Mouse (Mus musculus): Measurements from ENCODE around the gene Pdcd10. TPM values are rescaled to one million over a fixed set of nuclear protein-coding genes. Genes with fewer than 3 reads are reported as not detected.

The Pdcd10 gene
- polyA plus RNA-seq, 1 experiment from 2014 or later: 94.0 TPM

GRCm38 (mm10) chr3:75498961-75499960 is 57.4 kb downstream of the Pdcd10 start:
- DNase-seq (ENCODE audit: low spot score) (no peak), ATAC-seq (ENCODE audit: insufficient number of reproducible peaks, low FRiP score, low TSS enrichment, low read depth) (no peak)
- no peaks in the 10 kb centered on the region for H3K27me3 ChIP-seq (ENCODE audit: control insufficient read depth, insufficient read depth, low read length)
- 86% methylated on average over 7 of the region's 7 CpGs for WGBS
- no peaks in the 10 kb centered on the region for H3K36me3 ChIP-seq (ENCODE audit: control insufficient read depth, insufficient read depth, low read length)
- no peaks in the 10 kb centered on the region for H3K4me1 ChIP-seq (ENCODE audit: control insufficient read depth, insufficient read depth, low read length)
- no peak overlapping the region for H3K4me3 ChIP-seq (ENCODE audit: low read depth, low read length)
- no peak overlapping the region for H3K4me2 ChIP-seq (ENCODE audit: low read depth, severe bottlenecking)
- H3K9me3 ChIP-seq (ENCODE audit: control insufficient read depth, low read length): no peaks in the 10 kb centered on the region
- no peak overlapping the region for H3K9ac ChIP-seq (ENCODE audit: low read length)
- H3K27ac ChIP-seq (replicated peaks; ENCODE audit: low read depth, low read length): no peak overlapping the region

GRCm38 (mm10) chr3:75492913-75493312 is 63.7 kb downstream of the Pdcd10 start:
- WGBS: 39% methylated on average over 3 of the region's 3 CpGs
- no peak overlapping the region for H3K4me3 ChIP-seq (ENCODE audit: low read depth, low read length)
- H3K27me3 ChIP-seq (ENCODE audit: control insufficient read depth, insufficient read depth, low read length): no peaks in the 10 kb centered on the region
- no peaks in the 10 kb centered on the region for H3K4me1 ChIP-seq (ENCODE audit: control insufficient read depth, insufficient read depth, low read length)
- no peaks in the 10 kb centered on the region for H3K36me3 ChIP-seq (ENCODE audit: control insufficient read depth, insufficient read depth, low read length)
- no peak overlapping the region for H3K4me2 ChIP-seq (ENCODE audit: low read depth, severe bottlenecking)
- H3K9me3 ChIP-seq (ENCODE audit: control insufficient read depth, low read length): no peaks in the 10 kb centered on the region
- ATAC-seq (ENCODE audit: insufficient number of reproducible peaks, low FRiP score, low TSS enrichment, low read depth) (peak; percentile 31; the same call in 1 of the 2 replicates), DNase-seq (ENCODE audit: low spot score) (no peak)
- H3K27ac ChIP-seq (replicated peaks; ENCODE audit: low read depth, low read length): no peak overlapping the region
- H3K9ac ChIP-seq (ENCODE audit: low read length): no peak overlapping the region

GRCm38 (mm10) chr3:75482056-75482455 is 74.6 kb downstream of the Pdcd10 start, which contains the start of gene Wdr49:
Gene Wdr49, minus strand, starts transcription at chr3:75482156.
- no peak within 1 kb of the TSS for H3K27ac ChIP-seq (replicated peaks; ENCODE audit: low read depth, low read length)
- no peak within 1 kb of the TSS for H3K4me3 ChIP-seq (ENCODE audit: low read depth, low read length)
- 81% methylated on average over 2 of the region's 2 CpGs for WGBS
- no peaks in the 10 kb centered on the region for H3K9me3 ChIP-seq (ENCODE audit: control insufficient read depth, low read length)
- H3K27me3 ChIP-seq (ENCODE audit: control insufficient read depth, insufficient read depth, low read length): no peaks in the 10 kb centered on the region
- no peak within 1 kb of the TSS for H3K9ac ChIP-seq (ENCODE audit: low read length)
- H3K36me3 ChIP-seq (ENCODE audit: control insufficient read depth, insufficient read depth, low read length): no peaks in the 10 kb centered on the region
- no peaks in the 10 kb centered on the region for H3K4me1 ChIP-seq (ENCODE audit: control insufficient read depth, insufficient read depth, low read length)
- ATAC-seq (ENCODE audit: insufficient number of reproducible peaks, low FRiP score, low TSS enrichment, low read depth) (no peak), DNase-seq (ENCODE audit: low spot score) (no peak)
- no peak within 1 kb of the TSS for H3K4me2 ChIP-seq (ENCODE audit: low read depth, severe bottlenecking)

GRCm38 (mm10) chr3:75475106-75475505 is 81.5 kb downstream of the Pdcd10 start:
- 80% methylated on average over 7 of the region's 7 CpGs for WGBS
- ATAC-seq (ENCODE audit: insufficient number of reproducible peaks, low FRiP score, low TSS enrichment, low read depth) (no peak), DNase-seq (ENCODE audit: low spot score) (no peak)
- H3K27me3 ChIP-seq (ENCODE audit: control insufficient read depth, insufficient read depth, low read length): no peaks in the 10 kb centered on the region
- no peak overlapping the region for H3K9ac ChIP-seq (ENCODE audit: low read length)
- no peaks in the 10 kb centered on the region for H3K4me1 ChIP-seq (ENCODE audit: control insufficient read depth, insufficient read depth, low read length)
- no peaks in the 10 kb centered on the region for H3K36me3 ChIP-seq (ENCODE audit: control insufficient read depth, insufficient read depth, low read length)
- H3K4me2 ChIP-seq (ENCODE audit: low read depth, severe bottlenecking): no peak overlapping the region
- no peak overlapping the region for H3K4me3 ChIP-seq (ENCODE audit: low read depth, low read length)
- H3K9me3 ChIP-seq (ENCODE audit: control insufficient read depth, low read length): no peaks in the 10 kb centered on the region
- H3K27ac ChIP-seq (replicated peaks; ENCODE audit: low read depth, low read length): no peak overlapping the region

GRCm38 (mm10) chr3:75474657-75475056 is 82.0 kb downstream of the Pdcd10 start:
- ATAC-seq (ENCODE audit: insufficient number of reproducible peaks, low FRiP score, low TSS enrichment, low read depth) (no peak), DNase-seq (ENCODE audit: low spot score) (no peak)
- no peak overlapping the region for H3K27ac ChIP-seq (replicated peaks; ENCODE audit: low read depth, low read length)
- 88% methylated on average over 7 of the region's 7 CpGs for WGBS
- H3K4me3 ChIP-seq (ENCODE audit: low read depth, low read length): no peak overlapping the region
- no peak overlapping the region for H3K4me2 ChIP-seq (ENCODE audit: low read depth, severe bottlenecking)
- H3K27me3 ChIP-seq (ENCODE audit: control insufficient read depth, insufficient read depth, low read length): no peaks in the 10 kb centered on the region
- no peaks in the 10 kb centered on the region for H3K4me1 ChIP-seq (ENCODE audit: control insufficient read depth, insufficient read depth, low read length)
- no peak overlapping the region for H3K9ac ChIP-seq (ENCODE audit: low read length)
- no peaks in the 10 kb centered on the region for H3K36me3 ChIP-seq (ENCODE audit: control insufficient read depth, insufficient read depth, low read length)
- H3K9me3 ChIP-seq (ENCODE audit: control insufficient read depth, low read length): no peaks in the 10 kb centered on the region

GRCm38 (mm10) chr3:75468154-75468553 is 88.5 kb downstream of the Pdcd10 start:
- ATAC-seq (ENCODE audit: insufficient number of reproducible peaks, low FRiP score, low TSS enrichment, low read depth) (no peak), DNase-seq (ENCODE audit: low spot score) (no peak)
- H3K9ac ChIP-seq (ENCODE audit: low read length): no peak overlapping the region
- H3K27ac ChIP-seq (replicated peaks; ENCODE audit: low read depth, low read length): no peak overlapping the region
- no peaks in the 10 kb centered on the region for H3K27me3 ChIP-seq (ENCODE audit: control insufficient read depth, insufficient read depth, low read length)
- H3K36me3 ChIP-seq (ENCODE audit: control insufficient read depth, insufficient read depth, low read length): no peaks in the 10 kb centered on the region
- no peaks in the 10 kb centered on the region for H3K4me1 ChIP-seq (ENCODE audit: control insufficient read depth, insufficient read depth, low read length)
- H3K4me2 ChIP-seq (ENCODE audit: low read depth, severe bottlenecking): no peak overlapping the region
- no peaks in the 10 kb centered on the region for H3K9me3 ChIP-seq (ENCODE audit: control insufficient read depth, low read length)
- 84% methylated on average over 7 of the region's 7 CpGs for WGBS
- H3K4me3 ChIP-seq (ENCODE audit: low read depth, low read length): no peak overlapping the region

Other genes starting within 250 kb of the Pdcd10 start
- not detected in 2 replicates for gene Wdr49, start 74.7 kb downstream of the Pdcd10 start, polyA plus RNA-seq (2014; fragmentation: Nextera tagmentation; extraction: Ambion mirVana)
- 5.8 and 6.1 TPM in 2 replicates for gene Serpini1, start 691 bp upstream of the Pdcd10 start, polyA plus RNA-seq (2014; fragmentation: Nextera tagmentation; extraction: Ambion mirVana)
- not detected in 2 replicates for gene Gm29133, start 191.3 kb upstream of the Pdcd10 start, polyA plus RNA-seq (2014; fragmentation: Nextera tagmentation; extraction: Ambion mirVana)